Mouse (Mus musculus) adrenal gland, postnatal 4 days (tissue): ENCODE measurements around the gene Itpkc. TPM values are rescaled to one million over a fixed set of nuclear protein-coding genes. Genes with fewer than 3 reads are reported as not detected.

ENCODE experiments used
- DNase-seq, 2 experiments: peaks; one replicate each; pipeline ENCODE4 v3.0.0; 2021 to 2022; ENCODE audit warnings: low spot score in 2 of 2, mixed read lengths in 2 of 2
- total RNA-seq, 2 experiments: library from RNA; stranded (reverse); gene quantifications; 2 replicates each; pipeline ENCODE4 v1.2.3; 2021

Itpkc gene
- total RNA-seq, 2 experiments from 2014 or later = 12.7 to 14.4 TPM

DNA sequence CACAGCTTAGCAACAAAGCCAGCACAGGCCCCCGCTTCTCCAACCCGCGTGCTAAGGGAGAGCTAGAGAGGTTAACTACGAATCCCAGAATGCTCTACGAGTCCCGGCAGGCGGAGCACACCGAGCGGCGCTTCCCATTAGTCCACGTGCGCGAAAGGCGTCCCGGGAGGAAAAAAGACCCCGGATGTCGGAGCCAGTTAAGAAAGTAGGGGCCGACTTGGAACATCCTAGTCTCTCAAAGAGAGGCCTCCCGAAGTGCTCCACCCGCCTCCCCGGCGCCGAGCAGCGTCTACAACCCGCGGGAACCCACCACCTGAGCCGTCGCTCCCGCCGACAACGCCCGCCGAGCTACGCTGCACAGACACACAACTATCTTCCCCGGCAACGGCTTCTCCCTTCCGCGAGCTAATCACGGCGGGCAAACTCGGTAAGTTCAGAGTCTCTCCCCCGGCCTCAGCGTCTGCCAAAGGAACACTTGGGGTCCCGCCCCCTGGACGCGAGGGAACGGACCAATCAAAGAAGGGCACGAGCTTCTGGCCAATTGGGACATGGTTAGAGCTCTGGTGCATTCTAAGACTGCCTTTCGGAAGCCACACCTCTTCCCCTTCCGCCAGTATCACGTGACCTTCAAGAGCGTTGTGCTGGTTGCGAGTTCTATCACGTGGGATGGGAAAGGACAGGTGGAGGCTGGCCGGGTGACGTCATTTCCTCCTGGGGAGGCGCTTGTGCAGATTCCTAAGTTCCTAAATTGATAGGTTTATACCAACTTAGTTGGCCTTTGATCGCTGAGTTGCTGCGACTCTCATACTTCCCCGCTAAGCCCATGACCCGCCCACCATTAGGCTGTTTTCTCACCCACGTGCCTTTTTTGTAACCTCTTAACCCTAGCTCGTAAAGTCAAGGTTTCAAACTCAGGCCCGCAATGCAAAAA is 32.5 kb downstream of the Itpkc start, which contains the start of the genes BC024978 and Snrpa:
BC024978 (plus strand) TSS at position 101 of the 931 bp plus-strand sequence.
Snrpa (minus strand) TSS at position 591 of the 931 bp plus-strand sequence.
- peak; percentile 71 to 88 for DNase-seq

DNA sequence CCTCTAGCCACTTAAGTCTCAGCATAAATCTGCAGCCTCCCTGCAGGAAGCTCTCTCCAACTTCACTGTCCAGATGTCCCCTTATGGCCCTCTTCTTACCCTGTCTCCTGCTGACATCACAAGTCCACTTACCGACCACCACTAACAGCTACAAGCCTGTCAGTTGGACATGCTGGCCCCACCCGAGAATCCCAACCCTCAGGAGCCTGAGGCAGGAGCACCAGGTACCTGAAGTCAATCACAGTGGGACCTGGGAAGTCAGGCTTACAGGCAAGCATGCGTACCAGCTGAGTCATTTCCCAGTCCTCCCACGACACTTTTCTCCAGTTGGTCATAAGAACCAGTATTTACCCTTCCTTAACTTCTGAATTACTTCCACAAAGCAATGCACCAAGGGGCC is 34.7 kb downstream of the Itpkc start:
- DNase-seq = no peak

DNA sequence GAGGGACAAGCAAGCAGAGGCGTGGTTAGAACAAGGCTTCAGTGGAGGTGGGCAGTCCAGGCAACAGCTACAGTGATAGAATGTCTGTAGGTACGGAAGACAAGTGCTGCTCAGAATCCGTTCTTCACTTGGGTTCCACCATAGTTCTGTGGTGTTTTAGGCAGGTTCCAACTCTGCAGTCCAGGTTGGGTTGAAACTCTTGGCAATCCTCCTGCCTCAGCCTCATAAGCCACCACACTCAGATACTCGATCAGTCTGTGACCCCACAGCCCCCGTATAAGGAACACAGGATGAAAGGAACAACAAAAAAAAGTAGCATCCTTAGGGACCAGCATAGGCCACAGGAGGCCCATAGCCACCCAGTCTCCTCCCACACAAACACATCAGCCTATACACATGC is 36.0 kb downstream of the Itpkc start:
- no peak for DNase-seq

DNA sequence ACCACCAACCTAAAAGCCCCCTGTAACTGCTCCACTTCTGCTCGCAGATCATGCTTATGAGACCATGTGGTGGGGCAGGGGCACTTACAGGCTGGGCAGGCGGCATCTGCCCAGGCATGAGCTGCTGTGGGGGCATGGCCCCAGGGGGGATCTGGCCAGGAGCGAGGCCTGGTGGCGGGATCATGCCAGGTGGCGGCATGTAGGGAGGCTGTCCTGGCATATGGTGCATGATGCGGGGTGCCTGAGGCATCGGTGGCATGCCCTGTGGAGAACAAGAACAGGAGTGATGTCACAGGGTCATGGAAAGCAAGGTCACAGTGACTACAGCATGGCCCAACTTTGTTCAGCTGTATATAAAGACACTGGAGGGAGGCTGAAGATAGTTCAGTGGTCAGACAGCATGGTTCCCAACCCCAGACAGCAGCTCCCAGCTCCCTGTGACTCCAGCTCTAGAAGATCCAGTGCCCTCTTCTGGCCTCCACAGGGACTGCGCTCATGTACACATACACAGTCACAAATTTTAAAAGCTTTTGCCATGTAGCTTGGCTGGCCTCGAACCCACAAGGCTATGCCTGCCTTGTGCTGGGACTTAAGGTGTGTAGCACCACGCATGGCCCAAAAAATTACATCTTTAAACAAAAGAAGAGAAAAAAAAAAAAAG is 39.1 kb downstream of the Itpkc start:
- DNase-seq = no peak

DNA sequence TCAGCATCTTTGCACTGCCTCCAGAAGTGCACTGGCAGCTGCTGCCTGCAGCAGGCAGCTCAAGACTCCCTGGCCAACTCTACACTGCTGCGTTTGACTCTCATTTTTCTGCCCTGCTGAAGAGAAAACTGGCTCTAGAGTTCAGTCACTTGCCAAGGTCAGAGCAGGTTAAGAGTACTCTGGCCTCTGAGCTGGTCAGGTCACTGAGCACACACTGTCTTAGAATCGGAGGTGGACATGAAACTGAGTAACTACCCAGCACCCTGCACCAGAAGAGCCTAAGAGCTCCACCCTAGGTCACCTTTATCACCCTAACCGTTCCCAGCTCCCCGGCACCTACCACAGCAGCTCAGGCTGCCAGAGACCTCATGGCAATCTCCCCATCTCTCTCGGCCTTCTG is 42.5 kb downstream of the Itpkc start:
- no peak for DNase-seq

DNA sequence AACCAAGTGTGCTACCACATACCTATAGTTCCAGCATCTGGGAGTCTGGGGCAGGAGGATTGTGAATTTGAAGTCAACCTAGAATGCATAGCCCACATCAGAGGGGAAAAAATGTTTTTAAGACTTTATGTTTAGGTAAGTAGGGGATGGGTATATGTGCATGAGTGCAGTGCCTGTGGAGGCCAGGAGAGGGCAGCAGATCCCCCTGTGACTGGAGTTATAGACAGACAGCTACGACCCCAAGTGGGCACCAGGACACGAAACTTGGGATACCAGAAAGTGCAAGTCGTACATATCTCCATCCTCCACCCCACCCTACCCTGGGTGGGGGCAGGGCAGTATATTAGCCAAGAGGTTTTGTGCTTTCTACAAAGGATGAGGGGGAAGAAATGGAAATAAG is 43.5 kb downstream of the Itpkc start:
- DNase-seq = no peak

DNA sequence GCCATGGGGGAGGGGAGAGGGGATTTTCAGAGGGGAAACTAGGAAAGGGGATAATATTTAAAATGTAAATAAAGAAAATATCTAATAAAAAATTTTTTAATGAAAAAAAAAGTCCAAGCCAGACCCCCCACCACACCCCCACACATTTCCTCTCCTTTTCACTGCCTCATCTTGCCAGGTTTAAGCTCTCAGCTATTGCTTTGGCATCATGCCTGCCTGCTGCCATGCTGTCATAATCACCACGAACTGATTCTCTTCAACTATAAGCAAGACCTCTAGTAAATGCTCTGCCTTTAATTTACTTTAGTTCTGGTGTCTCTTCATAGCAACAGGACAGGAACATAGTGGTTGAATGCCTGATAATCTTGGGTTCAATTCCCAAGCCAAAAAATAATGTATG is 46.0 kb downstream of the Itpkc start:
- DNase-seq = no peak

DNA sequence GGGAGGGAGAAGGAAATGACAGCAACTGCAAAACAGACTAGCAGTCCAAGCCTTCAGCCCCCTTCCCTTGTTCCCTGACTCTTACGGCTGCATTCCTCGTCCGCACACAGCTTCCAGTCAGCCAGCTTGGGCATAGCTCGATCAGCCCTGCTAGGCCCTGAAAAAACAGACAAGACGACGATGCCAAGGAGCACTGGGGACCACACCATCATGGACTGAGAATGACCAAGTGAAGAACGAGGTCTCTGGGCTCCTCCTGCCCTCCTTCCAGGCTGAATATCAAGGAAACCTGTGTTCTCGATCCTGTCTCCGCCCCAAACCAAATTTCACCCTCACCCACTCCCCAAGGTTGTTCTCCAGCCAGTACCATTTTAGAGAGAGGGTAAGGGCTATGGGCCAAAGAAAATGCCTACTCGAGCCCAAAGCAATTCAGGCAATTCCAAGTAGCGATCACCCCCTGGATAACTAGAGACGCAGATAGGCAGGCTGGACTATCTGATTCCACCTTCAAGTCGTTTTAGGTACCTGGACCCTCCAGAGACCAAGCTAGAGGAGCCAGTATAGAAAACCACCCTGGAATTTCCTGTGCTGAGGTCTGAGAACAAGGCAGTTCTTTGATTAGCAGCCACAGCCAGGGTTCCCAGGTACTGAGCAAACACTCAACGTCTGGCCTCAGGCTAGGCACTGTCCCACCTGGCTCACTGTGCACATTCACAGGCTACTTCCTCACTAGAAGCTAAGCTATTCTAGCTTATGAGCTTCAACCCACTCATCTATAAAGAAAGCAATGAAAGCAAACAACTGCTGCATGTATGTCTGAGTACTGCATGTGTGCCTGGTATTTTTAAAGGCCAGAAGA is 47.4 kb downstream of the Itpkc start, which contains the start of the genes Gm21983 and Mia:
Gm21983 (minus strand) TSS at position 250 of the 859 bp plus-strand sequence.
Mia (minus strand) TSS at position 321 of the 859 bp plus-strand sequence.
- no peak for DNase-seq

DNA sequence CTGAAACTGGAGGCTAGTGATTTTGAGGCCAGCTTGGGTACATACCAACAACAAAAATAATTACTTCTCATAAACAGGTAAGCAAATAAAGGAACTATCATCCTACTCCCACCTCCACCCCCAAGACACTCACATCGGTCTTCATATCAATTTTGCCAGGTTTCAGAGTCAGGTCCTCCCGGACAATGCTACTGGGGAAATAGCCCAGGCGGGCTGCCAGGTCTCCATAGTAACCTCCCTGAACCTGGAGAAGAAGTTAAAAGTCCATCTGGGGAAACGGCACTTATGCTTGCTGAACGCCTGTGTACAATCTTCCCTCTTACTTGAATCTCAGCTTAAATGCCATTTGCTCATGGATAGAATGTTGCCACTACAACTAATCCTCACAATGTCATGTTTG is 48.4 kb downstream of the Itpkc start:
- DNase-seq = no peak

DNA sequence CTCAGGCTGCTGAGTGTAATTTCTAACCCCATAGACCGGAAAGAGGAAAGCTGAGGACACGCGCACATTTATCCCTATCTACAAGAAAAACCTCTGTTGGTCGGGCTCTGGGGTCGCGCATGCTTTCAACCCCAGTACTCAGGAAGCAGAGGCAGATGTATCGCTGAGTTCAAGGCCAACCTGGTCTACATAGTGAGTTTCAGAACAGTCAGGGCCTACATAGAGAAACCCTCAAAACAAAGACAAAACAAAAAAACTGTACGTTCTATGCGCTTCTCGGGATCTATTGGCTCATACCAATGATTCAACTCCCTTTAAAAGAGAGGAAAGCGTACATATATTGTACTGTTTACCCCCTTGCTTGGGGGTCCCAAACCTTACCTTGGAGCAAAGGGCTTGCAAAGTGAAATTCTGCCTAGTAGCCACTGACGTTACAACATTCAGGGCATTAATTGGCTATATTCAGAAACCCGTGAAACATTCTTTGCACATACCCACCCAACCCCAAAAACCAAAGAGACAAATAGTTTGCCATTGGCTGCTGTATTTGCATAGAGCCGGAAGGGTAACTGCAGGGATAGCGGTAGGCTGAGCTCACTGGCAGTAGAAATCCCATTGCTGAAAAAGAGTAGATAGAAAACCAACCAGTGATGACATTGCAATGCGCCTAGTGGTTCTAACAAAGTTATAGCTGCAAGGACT is 49.1 kb downstream of the Itpkc start:
- no peak for DNase-seq

DNA sequence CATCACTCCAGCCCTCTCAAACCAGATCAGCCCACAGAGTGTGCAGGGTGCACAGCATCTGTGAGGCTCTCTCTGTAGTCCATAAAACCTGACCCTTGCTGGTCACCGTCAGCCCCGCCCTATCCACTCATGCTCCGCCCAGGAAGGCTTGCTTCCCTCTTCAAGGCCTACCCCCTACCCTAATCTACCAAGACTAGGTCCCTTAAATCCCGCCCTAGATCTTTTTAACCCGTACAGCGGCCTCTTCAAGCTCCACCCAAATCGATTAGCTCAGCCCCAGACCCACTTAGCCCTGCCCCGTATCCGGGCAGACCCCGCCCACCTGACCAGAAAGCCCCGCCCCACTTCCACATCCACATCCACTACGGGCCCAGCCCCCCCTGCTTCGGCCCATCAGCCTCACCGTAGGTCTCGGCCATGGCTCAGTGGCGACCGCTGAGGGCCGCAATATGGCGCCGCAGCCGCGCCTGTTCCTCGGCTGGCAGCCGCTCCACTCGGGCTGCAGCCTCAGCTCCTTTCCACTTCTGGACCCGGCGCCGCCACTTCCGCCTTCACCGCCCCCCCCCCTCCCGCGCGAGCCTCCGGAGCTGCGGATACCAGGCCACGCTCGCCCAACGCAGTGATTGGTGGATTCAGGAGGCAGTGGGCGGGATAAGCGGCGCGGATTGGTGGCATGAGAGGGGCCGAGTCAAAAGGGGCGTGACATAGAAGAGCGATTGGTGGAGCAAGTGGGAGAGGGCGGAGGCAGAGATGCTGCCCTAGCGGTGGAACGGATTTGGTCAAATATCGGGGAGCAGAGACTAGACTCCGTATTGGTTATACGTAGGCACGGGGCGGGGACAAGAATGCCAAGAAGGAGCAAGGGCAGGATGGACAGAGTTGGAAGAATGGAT is 49.9 kb downstream of the Itpkc start, which contains the start of gene Rab4b:
Rab4b (minus strand) TSS at position 573 of the 893 bp plus-strand sequence.
- peak; percentile 92 to 96 for DNase-seq

DNA sequence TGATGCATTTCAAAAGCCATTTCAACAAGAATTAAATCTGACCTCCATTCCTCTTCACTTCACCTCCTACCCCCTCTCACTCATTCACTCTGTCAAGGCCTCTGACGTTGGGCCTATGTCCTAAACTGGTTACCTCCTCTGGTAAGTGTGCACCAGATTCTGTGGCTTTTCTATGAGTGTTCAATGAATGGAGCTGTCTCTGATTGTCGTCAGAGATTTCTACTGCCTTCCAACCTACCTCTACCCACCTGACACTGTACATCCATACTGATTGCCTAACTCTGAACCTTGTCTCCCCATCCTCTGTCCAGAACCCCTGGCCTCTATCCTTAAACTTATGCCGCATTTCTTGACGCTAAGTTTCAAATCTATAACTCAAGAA is 50.5 kb downstream of the Itpkc start:
- no peak for DNase-seq

DNA sequence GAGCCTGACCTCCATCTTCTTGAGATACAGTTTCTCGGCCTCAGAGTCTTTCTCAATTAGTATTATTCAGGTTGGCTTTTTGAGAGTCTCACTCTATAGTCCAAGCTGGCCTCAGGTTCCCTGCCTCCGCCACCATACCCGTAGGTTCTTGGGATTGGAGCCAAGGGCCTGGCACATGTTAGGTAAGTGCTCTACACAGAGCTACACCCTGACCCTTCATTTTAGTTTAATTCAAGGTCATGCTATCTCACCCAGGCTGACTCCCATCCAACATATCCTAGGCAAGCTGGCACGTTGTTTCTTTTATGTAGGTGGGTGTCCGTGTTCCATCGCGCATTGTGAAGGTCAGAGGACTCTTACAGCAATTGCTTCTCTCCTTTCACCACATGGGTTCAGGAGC is 53.6 kb downstream of the Itpkc start:
- DNase-seq = no peak

DNA sequence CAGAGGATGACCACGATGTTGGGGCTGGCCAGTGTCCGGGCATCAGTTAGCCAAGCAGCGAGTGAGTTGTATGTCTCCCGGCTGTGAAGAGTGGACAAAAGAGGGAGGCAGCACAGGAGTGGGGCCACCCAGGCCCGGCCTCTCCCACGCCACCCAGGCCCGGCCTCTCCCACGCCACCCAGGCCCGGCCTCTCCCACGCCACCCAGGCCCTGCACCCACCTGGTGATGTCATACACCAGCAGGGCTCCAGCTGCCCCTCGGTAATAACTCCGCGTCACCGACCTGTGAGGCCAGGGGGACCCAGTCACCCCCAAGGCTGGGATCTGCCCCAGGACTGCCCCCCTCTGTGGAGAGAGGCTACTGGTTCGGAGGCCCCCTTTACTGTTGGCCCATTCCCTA is 54.0 kb downstream of the Itpkc start:
- no peak for DNase-seq

DNA sequence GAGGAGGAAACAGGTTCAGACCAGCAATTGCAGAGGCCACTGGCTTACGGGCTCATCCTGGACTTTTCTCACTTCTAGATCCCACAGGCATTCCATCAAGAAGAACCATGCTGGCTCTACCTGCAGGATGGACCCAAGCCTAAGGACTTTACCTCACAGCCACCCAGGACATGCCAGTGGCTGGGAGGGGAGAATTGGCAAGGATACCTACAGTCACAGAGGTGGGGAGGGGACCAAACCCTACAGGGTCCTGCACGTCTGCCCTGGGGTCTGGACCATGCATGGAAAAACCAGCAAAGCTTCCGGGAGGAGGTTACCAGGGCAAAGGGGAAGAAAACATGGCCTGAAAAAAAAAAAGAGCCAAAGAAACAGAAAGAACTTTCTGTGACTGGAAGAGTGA is 57.5 kb downstream of the Itpkc start:
- DNase-seq = no peak

DNA sequence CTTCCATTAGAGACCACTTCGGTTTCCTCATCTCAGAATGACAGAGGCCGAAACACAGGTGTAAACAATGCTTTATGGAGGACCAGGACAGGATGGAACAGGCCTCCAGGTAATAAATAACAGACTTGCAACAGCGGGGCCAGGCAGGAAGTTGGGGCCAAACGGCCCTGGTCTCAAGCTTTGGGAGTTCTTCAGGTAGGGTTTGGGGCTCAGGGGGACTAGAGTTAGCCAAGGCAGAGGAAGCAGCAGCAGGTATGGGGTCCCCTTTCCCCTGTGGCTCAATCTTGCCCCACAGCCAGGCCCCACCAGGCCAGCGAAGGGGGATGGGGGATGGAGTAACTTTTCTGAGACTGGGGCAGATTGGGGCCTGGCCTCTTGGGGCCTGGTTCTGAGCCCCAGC is 60.1 kb downstream of the Itpkc start:
- DNase-seq = no peak

DNA sequence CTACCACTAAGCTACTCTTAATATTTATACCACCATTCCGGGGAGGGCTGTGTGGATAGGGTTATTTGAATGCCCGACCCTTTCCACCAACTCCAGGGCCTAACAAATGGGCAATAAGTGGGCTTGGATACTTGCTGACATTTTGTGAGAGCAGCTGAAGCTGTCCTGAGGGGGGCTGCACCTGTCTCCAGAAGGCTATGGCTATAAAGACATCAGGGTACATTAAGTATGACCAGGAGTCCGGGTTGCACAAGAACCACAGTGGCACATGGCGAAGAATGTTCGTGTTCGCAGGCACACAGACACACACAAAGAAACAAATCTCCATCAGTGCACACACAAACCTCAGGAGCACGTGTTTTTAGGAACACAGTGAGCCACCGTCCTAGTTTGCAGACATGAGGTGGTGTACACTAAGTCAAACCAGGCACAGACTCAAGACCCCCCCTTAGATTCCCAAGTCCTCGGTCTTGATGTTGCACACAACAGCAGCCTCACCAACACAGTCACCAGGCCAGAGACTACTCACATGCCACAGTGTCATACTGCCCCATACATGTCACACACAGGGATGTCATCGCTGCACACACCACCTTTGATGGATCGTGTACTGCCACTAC is 60.9 kb downstream of the Itpkc start:
- DNase-seq = no peak

DNA sequence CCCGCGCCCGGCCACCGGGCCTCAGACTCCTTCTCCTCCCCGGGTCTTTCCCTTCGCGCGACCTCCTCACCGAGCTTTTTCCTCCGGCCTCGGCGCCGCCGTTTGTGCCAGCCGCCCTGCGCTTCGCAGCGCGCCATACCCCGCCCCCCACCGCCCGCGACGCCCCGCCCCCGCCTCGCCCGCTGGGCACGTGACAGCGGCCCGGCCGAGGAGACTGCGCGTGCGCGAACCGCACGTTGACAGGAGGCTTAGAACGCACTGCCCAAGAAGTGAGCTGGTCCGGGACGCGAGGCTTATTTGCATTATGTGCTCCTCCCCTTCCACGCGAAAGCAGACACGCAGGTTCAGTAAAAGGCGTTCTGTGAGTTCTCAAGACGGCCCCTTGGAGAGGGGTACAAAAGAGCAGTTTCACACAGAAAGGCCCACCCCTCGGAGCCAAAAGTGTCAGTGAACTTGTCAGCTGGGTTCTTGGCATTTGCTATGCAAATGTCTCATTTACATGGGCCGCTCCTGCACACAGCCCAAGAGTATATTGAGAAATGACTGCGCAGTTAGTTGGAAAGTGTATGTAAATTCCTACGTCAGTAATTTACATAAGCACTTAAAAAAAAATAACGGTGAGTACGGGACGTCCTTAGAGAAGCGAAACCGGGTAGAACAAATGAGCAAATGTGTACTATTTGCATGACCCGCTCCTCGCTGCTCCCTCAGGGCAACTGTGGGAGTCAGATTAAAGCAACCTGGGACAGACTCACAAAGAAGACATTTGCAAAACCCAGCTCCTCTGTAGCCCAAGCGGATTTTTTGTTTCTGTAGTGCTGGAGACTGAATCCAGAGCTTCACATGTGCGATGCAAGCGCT is 61.6 kb downstream of the Itpkc start, which contains the start of gene Egln2:
Egln2 (minus strand) TSS at position 189 of the 861 bp plus-strand sequence.
- DNase-seq = peak; percentile 92 to 94
